Mouse (Mus musculus) ovary, adult 10 weeks (tissue): ENCODE data around the gene Gm17469. TPM values are rescaled to one million over a fixed set of nuclear protein-coding genes. Genes with fewer than 3 reads are reported as not detected.

ENCODE experiments used
- polyA plus RNA-seq: library from polyadenylated mRNA; stranded (reverse); fragments of 350-450 nt; fragmentation: Illumina TruSeq; extraction: RNeasy Lipid Tissue Mini Kit (QIAGEN cat#74804); gene quantifications from one replicate; pipeline ENCODE4 v1.2.3, GENCODE M21; 2014

Gene Gm17469
- polyA plus RNA-seq, result not detected

DNA sequence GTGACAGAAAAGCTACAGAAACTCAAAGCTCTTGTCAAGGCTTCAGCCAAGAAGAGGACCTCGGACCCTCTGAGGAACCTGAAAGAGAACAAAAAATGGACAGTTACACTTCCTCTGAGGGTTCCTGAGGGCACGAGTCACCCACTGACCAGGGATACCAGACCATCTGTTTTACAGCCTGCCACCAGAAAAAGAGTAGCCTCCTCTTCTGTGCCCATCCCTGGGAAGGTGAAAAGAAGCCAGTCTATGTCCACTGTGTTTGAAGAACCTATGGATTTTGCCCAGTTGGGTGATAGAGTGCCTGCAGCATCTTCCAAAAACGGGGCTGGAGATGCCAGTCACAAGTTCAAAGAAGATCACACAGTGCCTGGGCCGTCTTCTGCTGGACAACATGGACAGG, at the start of gene Gm17469:
Gm17469 (plus strand) TSS at position 301 of the 400 bp plus-strand sequence.

Other genes with a start within 250 kb of the Gm17469 start
- gene Gm17584, start 129.3 kb upstream of the Gm17469 start, polyA plus RNA-seq, result not detected